Mouse (Mus musculus): ENCODE results near the gene Ciita. TPM values are rescaled to one million over a fixed set of nuclear protein-coding genes. Genes with fewer than 3 reads are reported as not detected.

The Ciita gene
- polyA plus RNA-seq, 1 experiment from 2014 or later = 0.35 TPM

DNA sequence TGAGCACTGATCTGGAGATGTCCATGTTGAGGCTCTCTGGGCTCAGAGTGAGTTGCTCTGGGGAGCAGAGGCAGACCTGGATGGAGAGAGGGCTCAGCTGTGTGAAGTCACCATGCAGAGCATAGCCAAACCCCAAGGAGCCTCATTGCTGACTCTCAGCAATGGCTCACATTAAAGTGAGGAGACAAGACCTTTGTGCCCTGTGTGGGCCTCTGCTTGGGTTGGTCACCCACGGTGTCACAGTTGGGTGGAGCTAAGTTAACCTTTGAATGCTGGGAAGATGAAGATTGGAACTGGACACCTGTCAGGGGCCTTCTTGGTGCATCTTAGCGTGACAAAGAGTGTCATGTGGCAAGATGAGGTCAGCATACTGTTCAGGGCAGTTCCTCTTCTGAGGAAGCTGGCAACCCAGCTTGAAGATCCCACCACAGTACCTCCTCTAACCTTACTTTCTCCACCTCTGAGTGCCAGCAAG, 16.0 kb downstream of the Ciita start:
- no peak overlapping the region for H3K27ac ChIP-seq (ENCODE audit: low read depth)
- 71% methylated on average over 2 of the region's 2 CpGs for WGBS

DNA sequence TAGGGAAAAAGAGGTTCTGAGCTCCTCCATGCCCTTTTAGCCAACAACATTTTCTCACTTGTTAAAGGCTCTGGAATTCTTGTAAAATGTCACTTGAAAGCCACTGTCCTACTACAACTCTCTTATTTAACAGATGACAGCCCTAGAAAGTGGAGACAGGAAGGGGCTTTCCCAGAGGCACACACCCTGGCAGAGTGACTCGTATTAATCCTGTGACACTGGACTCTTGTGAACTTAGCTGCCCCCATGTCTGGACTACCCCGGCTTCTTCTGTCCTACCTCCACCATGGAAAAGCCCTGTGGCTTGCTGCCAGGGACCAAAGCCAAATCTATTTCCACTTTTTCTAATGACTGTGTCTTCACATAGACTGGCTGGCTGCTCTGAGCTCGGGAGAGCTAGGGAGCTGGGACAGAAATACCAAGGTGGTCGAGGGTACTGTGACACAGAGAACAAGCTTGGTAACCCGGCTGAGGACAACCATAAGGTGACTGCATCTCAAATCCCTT, 18.3 kb downstream of the Ciita start:
- Histone ChIP-seq H3K4me1 (replicated peaks; ENCODE audit: control insufficient read depth, insufficient read depth, low read length) (no peaks in the 10 kb centered on the region), H3K27ac (ENCODE audit: low read depth) (no peak overlapping the region), H3K4me3 (ENCODE audit: low read depth, low read length) (no peak overlapping the region), H3K4me2 (ENCODE audit: low read length) (no peak overlapping the region), H3K9me3 (ENCODE audit: control insufficient read depth, low read length) (no peaks in the 10 kb centered on the region), H3K9ac (ENCODE audit: low read length) (no peak overlapping the region), H3K27me3 (replicated peaks; ENCODE audit: control insufficient read depth, insufficient read depth, low read length) (no peaks in the 10 kb centered on the region), H3K36me3 (ENCODE audit: control insufficient read depth, insufficient read depth, low read length) (no peaks in the 10 kb centered on the region)
- 63% methylated on average over 5 of the region's 5 CpGs for WGBS
- no peak for DNase-seq (ENCODE audit: low spot score)
- ATAC-seq (replicated peaks; ENCODE audit: low FRiP score, low TSS enrichment, low read depth) = no peak

More for the DNA sequence above, 16.0 kb downstream of the Ciita start:
- Histone ChIP-seq H3K4me1 (replicated peaks; ENCODE audit: control insufficient read depth, insufficient read depth, low read length) (no peaks in the 10 kb centered on the region), H3K27me3 (replicated peaks; ENCODE audit: control insufficient read depth, insufficient read depth, low read length) (0 out of 2 replicates have a peak, but pooled peaks cover 3% of the 10 kb centered on the region), H3K9me3 (ENCODE audit: control insufficient read depth, low read length) (no peaks in the 10 kb centered on the region), H3K9ac (ENCODE audit: low read length) (no peak overlapping the region), H3K36me3 (ENCODE audit: control insufficient read depth, insufficient read depth, low read length) (no peaks in the 10 kb centered on the region), H3K4me3 (ENCODE audit: low read depth, low read length) (no peak overlapping the region), H3K4me2 (ENCODE audit: low read length) (no peak overlapping the region)
- ATAC-seq (replicated peaks; ENCODE audit: low FRiP score, low TSS enrichment, low read depth) = no peak
- DNase-seq (ENCODE audit: low spot score) = no peak

DNA sequence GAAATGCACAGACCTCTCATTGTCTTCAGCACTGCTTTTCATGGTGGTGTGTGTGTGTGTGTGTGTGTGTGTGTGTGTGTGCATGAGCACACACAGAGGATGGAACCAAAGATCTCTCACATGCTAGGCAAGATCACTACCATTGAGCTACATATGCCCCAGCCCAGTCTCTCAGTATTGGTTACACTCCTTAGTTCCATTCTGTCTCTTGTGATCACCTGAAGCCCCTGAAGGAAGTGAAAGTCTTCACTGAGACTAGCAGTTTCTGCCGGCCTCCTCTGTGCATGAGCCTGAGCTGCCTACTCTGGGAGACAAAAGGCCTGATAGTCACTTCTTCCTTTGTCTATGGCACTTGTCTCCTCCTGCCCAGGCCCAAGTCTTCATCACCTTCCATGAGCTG, 19.3 kb downstream of the Ciita start:
- no peak for ATAC-seq (replicated peaks; ENCODE audit: low FRiP score, low TSS enrichment, low read depth)

DNA sequence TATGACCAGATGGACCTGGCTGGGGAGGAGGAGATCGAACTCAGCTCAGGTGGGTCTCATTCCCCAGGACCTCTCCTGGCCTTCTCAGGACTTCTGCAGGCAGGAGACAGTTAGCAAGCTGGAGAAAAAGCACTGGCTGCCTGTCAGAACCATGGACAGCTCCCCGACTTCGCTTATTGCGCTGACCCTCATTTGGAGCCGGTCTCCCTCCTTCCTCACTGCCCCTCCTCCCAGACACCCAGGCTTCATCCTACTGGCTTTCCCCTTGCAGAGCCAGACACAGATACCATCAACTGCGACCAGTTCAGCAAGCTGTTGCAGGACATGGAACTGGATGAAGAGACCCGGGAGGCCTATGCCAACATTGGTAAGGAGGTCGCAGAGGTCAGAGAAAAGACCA, 22.0 kb downstream of the Ciita start:
- Histone ChIP-seq H3K36me3 (ENCODE audit: control insufficient read depth, insufficient read depth, low read length) (no peaks in the 10 kb centered on the region), H3K9me3 (ENCODE audit: control insufficient read depth, low read length) (no peaks in the 10 kb centered on the region), H3K4me3 (ENCODE audit: low read depth, low read length) (no peak overlapping the region), H3K9ac (ENCODE audit: low read length) (no peak overlapping the region), H3K4me1 (replicated peaks; ENCODE audit: control insufficient read depth, insufficient read depth, low read length) (no peaks in the 10 kb centered on the region), H3K4me2 (ENCODE audit: low read length) (no peak overlapping the region), H3K27ac (ENCODE audit: low read depth) (no peak overlapping the region), H3K27me3 (replicated peaks; ENCODE audit: control insufficient read depth, insufficient read depth, low read length) (no peaks in the 10 kb centered on the region)
- DNase-seq (ENCODE audit: low spot score) (peak; percentile 90), ATAC-seq (replicated peaks; ENCODE audit: low FRiP score, low TSS enrichment, low read depth) (no peak)
- 13% methylated on average over 8 of the region's 8 CpGs for WGBS

More for the DNA sequence above, 19.3 kb downstream of the Ciita start:
- 61% methylated on average over 1 of the region's 1 CpGs for WGBS
- no peaks in the 10 kb centered on the region for H3K9me3 ChIP-seq (ENCODE audit: control insufficient read depth, low read length)
- no peak overlapping the region for H3K27ac ChIP-seq (ENCODE audit: low read depth)
- no peaks in the 10 kb centered on the region for H3K4me1 ChIP-seq (replicated peaks; ENCODE audit: control insufficient read depth, insufficient read depth, low read length)
- no peak overlapping the region for H3K4me3 ChIP-seq (ENCODE audit: low read depth, low read length)
- no peak overlapping the region for H3K9ac ChIP-seq (ENCODE audit: low read length)
- no peak for DNase-seq (ENCODE audit: low spot score)
- no peaks in the 10 kb centered on the region for H3K36me3 ChIP-seq (ENCODE audit: control insufficient read depth, insufficient read depth, low read length)
- no peaks in the 10 kb centered on the region for H3K27me3 ChIP-seq (replicated peaks; ENCODE audit: control insufficient read depth, insufficient read depth, low read length)
- no peak overlapping the region for H3K4me2 ChIP-seq (ENCODE audit: low read length)

DNA sequence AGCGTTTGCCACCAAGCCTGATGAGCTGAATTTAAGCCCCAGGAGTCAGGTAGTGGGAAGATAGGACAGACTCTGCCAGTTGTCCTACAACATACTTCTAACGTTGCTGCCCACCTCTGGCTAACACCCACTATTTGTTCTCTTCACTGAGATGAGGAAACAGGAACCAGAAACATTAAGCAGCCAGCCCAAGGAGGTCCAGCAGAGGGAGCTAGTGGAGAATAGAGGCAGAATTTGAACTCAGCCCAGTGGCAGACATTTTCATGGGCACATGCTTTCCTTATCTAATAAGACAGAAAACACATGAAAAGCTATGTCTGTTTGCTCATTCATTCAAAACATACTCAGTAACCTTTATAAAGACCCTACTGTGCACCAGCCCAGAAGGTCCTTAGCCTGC, 23.2 kb downstream of the Ciita start:
- Histone ChIP-seq H3K4me1 (replicated peaks; ENCODE audit: control insufficient read depth, insufficient read depth, low read length) (no peaks in the 10 kb centered on the region), H3K4me2 (ENCODE audit: low read length) (no peak overlapping the region), H3K9ac (ENCODE audit: low read length) (no peak overlapping the region), H3K9me3 (ENCODE audit: control insufficient read depth, low read length) (no peaks in the 10 kb centered on the region), H3K36me3 (ENCODE audit: control insufficient read depth, insufficient read depth, low read length) (no peaks in the 10 kb centered on the region), H3K4me3 (ENCODE audit: low read depth, low read length) (no peak overlapping the region), H3K27me3 (replicated peaks; ENCODE audit: control insufficient read depth, insufficient read depth, low read length) (no peaks in the 10 kb centered on the region), H3K27ac (ENCODE audit: low read depth) (no peak overlapping the region)
- DNase-seq (ENCODE audit: low spot score) (no peak), ATAC-seq (replicated peaks; ENCODE audit: low FRiP score, low TSS enrichment, low read depth) (no peak)
- WGBS = 54% methylated on average over 2 of the region's 2 CpGs

DNA sequence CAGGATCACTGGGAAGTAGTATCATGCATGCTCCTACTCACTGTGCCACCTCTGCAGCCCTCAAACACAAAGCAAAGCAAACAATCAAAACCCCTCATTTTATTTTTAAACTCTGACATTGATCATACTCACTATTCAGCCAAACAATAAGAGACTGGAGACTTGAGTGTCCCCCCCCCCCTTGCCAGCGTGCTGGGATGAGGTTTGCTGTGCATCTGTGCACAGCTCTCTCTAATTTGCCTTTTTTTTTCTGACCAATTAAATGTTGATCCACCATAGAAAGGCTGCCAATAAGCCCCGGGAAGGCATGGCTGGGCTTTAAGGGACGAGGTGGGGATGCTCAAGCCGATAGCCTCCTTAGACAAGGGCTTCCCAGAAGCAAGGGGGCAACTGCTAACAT, 27.6 kb downstream of the Ciita start:
- 77% methylated on average over 4 of the region's 4 CpGs for WGBS
- no peak for ATAC-seq (replicated peaks; ENCODE audit: low FRiP score, low TSS enrichment, low read depth)
- no peaks in the 10 kb centered on the region for H3K36me3 ChIP-seq (ENCODE audit: control insufficient read depth, insufficient read depth, low read length)

DNA sequence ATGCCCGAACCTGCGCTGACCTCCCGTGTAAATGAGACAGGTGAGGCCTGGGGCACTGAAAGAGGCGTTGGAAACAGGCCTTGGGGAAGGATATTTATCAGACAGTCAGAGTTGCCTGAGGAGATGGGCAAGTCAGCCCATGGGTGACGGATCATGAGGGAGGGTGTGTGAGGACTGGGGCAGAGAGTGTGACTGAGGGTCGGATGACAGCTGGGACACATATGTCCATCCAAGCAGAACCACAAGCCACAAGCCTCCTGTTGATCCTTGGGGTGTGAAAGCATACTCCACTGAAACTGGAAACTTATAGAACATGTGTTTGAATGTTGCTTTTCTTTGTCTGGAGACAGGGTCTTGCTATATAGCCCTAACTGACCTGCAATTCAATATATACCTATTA, 28.8 kb downstream of the Ciita start:
- Histone ChIP-seq H3K27me3 (replicated peaks; ENCODE audit: control insufficient read depth, insufficient read depth, low read length) (no peaks in the 10 kb centered on the region), H3K4me2 (ENCODE audit: low read length) (no peak overlapping the region), H3K4me1 (replicated peaks; ENCODE audit: control insufficient read depth, insufficient read depth, low read length) (no peaks in the 10 kb centered on the region), H3K4me3 (ENCODE audit: low read depth, low read length) (no peak overlapping the region), H3K9me3 (ENCODE audit: control insufficient read depth, low read length) (no peaks in the 10 kb centered on the region), H3K9ac (ENCODE audit: low read length) (no peak overlapping the region), H3K27ac (ENCODE audit: low read depth) (no peak overlapping the region), H3K36me3 (ENCODE audit: control insufficient read depth, insufficient read depth, low read length) (no peaks in the 10 kb centered on the region)
- no peak for ATAC-seq (replicated peaks; ENCODE audit: low FRiP score, low TSS enrichment, low read depth)
- 60% methylated on average over 6 of the region's 6 CpGs for WGBS
- no peak for DNase-seq (ENCODE audit: low spot score)

More for the DNA sequence above, 27.6 kb downstream of the Ciita start:
- Histone ChIP-seq H3K4me2 (ENCODE audit: low read length) (no peak overlapping the region), H3K9ac (ENCODE audit: low read length) (no peak overlapping the region), H3K4me1 (replicated peaks; ENCODE audit: control insufficient read depth, insufficient read depth, low read length) (no peaks in the 10 kb centered on the region), H3K27ac (ENCODE audit: low read depth) (no peak overlapping the region), H3K9me3 (ENCODE audit: control insufficient read depth, low read length) (no peaks in the 10 kb centered on the region), H3K27me3 (replicated peaks; ENCODE audit: control insufficient read depth, insufficient read depth, low read length) (no peaks in the 10 kb centered on the region), H3K4me3 (ENCODE audit: low read depth, low read length) (no peak overlapping the region)
- DNase-seq (ENCODE audit: low spot score) = no peak

DNA sequence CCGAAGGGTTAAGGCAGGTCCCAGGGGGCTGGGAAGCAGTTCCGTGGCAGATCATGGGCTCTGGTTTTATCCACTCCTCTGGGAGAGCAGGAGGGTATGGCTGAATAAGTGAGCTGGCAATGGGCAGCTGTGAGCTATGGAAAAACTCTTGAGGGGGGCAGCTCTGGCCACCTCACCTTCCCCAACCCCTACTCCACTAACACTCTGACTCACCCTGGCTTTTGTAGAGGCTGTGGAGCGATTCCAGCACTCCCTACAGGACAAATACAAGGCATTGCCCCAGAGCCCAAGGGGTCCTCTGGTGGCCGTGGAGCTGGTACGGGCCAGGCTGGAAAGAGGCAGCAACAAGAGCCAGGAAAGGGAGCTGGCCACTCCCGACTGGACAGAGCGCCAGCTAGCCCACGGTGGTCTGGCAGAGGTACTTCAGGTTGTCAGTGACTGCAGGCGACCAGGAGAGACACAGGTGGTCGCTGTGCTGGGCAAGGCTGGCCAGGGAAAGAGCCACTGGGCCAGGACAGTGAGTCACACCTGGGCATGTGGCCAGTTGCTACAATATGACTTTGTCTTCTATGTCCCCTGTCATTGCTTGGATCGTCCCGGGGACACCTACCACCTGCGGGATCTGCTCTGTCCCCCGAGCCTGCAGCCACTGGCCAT, 30.7 kb downstream of the Ciita start:
- no peak overlapping the region for H3K27ac ChIP-seq (ENCODE audit: low read depth)
- no peak overlapping the region for H3K9ac ChIP-seq (ENCODE audit: low read length)
- no peaks in the 10 kb centered on the region for H3K4me1 ChIP-seq (replicated peaks; ENCODE audit: control insufficient read depth, insufficient read depth, low read length)
- H3K4me2 ChIP-seq (ENCODE audit: low read length) = no peak overlapping the region
- DNase-seq (ENCODE audit: low spot score) = no peak
- 56% methylated on average over 14 of the region's 14 CpGs for WGBS
- H3K36me3 ChIP-seq (ENCODE audit: control insufficient read depth, insufficient read depth, low read length) = no peaks in the 10 kb centered on the region
- H3K27me3 ChIP-seq (replicated peaks; ENCODE audit: control insufficient read depth, insufficient read depth, low read length) = no peaks in the 10 kb centered on the region
- no peak overlapping the region for H3K4me3 ChIP-seq (ENCODE audit: low read depth, low read length)
- no peaks in the 10 kb centered on the region for H3K9me3 ChIP-seq (ENCODE audit: control insufficient read depth, low read length)
- ATAC-seq (replicated peaks; ENCODE audit: low FRiP score, low TSS enrichment, low read depth) = no peak

DNA sequence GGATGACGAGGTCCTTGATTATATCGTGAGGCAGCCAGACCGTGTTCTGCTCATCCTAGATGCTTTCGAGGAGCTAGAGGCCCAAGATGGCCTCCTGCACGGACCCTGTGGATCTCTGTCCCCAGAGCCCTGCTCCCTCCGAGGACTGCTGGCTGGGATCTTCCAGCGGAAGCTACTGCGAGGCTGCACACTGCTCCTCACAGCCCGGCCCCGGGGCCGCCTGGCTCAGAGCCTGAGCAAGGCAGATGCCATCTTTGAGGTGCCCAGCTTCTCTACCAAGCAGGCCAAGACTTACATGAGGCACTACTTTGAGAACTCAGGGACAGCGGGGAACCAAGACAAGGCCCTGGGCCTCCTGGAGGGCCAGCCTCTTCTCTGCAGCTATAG, 31.3 kb downstream of the Ciita start:
- Histone ChIP-seq H3K27ac (ENCODE audit: low read depth) (no peak overlapping the region), H3K9me3 (ENCODE audit: control insufficient read depth, low read length) (no peaks in the 10 kb centered on the region), H3K4me2 (ENCODE audit: low read length) (no peak overlapping the region), H3K4me3 (ENCODE audit: low read depth, low read length) (no peak overlapping the region), H3K36me3 (ENCODE audit: control insufficient read depth, insufficient read depth, low read length) (no peaks in the 10 kb centered on the region), H3K27me3 (replicated peaks; ENCODE audit: control insufficient read depth, insufficient read depth, low read length) (no peaks in the 10 kb centered on the region), H3K4me1 (replicated peaks; ENCODE audit: control insufficient read depth, insufficient read depth, low read length) (no peaks in the 10 kb centered on the region), H3K9ac (ENCODE audit: low read length) (no peak overlapping the region)
- no peak for ATAC-seq (replicated peaks; ENCODE audit: low FRiP score, low TSS enrichment, low read depth)
- 89% methylated on average over 12 of the region's 12 CpGs for WGBS
- DNase-seq (ENCODE audit: low spot score) = no peak

All from intestine, embryonic 14.5 days (tissue).